Mouse (Mus musculus) CH12.LX (cell line): ENCODE measurements around the gene Gcnt2. TPM values are rescaled to one million over a fixed set of nuclear protein-coding genes. Genes with fewer than 3 reads are reported as not detected.

Experiments used
- DNase-seq: peaks from one replicate; pipeline ENCODE4 v3.0.0-alpha.2; 2013; ENCODE audit errors: extremely low read depth
- H3K27ac ChIP-seq: 2 replicates; pipeline ENCODE4 v1.5.1; 2012; ENCODE audit warnings: low read depth, mild to moderate bottlenecking, control low read depth, moderate library complexity; ENCODE audit not compliant: insufficient read depth
- H3K27me3 ChIP-seq: replicated peaks from 2 replicates; pipeline ENCODE3; 2012; ENCODE audit warnings: inconsistent platforms
- H3K36me3 ChIP-seq, 2 experiments: replicated peaks in 1 of 2; 2 replicates each; pipeline versions ENCODE3 to v1.6.1; 2012; ENCODE audit warnings: inconsistent platforms in 1 of 2, low read length in 1 of 2, mild to moderate bottlenecking in 1 of 2, mixed read lengths in 1 of 2, moderate library complexity in 1 of 2; ENCODE audit not compliant: control insufficient read depth in 1 of 2, insufficient read depth in 1 of 2
- H3K4me1 ChIP-seq, 2 experiments: 2 replicates each; pipeline ENCODE4 v1.6.1; 2012; ENCODE audit warnings: inconsistent platforms in 1 of 2, moderate library complexity in 1 of 2; ENCODE audit not compliant: insufficient read depth in 2 of 2, control insufficient read depth in 1 of 2
- H3K4me2 ChIP-seq: 2 replicates; pipeline ENCODE4 v1.6.1; 2012; ENCODE audit warnings: low read depth, mild to moderate bottlenecking, control low read depth; ENCODE audit not compliant: poor library complexity, insufficient read depth, severe bottlenecking
- H3K4me3 ChIP-seq, 3 experiments: fragments of 150-350 bp in 1 of 3; sonication (generic) in 1 of 3; replicated peaks in 1 of 3; 2 replicates each; pipeline versions ENCODE3 to v1.5.1; 2011 to 2012; ENCODE audit warnings: low read depth in 2 of 3, low read length in 2 of 3, mild to moderate bottlenecking in 2 of 3, moderate library complexity in 2 of 3, control low read depth in 1 of 3, improper control_type of control experiment in 1 of 3, inconsistent platforms in 1 of 3, mixed read lengths in 1 of 3; ENCODE audit not compliant: poor library complexity in 1 of 3
- H3K79me2 ChIP-seq: replicated peaks from 2 replicates; pipeline ENCODE4 v1.6.1; 2012; ENCODE audit warnings: mild to moderate bottlenecking, moderate library complexity; ENCODE audit not compliant: control insufficient read depth, poor library complexity, insufficient read depth, severe bottlenecking; ENCODE audit errors: extremely low read depth
- H3K9ac ChIP-seq: 2 replicates; pipeline ENCODE4 v1.6.1; 2012; ENCODE audit warnings: low read depth, mild to moderate bottlenecking, control low read depth, moderate library complexity; ENCODE audit not compliant: insufficient read depth
- H3K9me3 ChIP-seq: replicated peaks from 2 replicates; pipeline ENCODE3; 2012; ENCODE audit warnings: low read length, inconsistent platforms, mixed read lengths
- BHLHE40 ChIP-seq: IDR thresholded peaks from 2 replicates; pipeline ENCODE4 v1.6.1; 2011; ENCODE audit warnings: mild to moderate bottlenecking, low read depth, low read length, improper control_type of control experiment
- ELF1 ChIP-seq: IDR thresholded peaks from 2 replicates; pipeline ENCODE4 v1.6.1; 2014; ENCODE audit warnings: low read depth, mild to moderate bottlenecking, inconsistent platforms, low read length, improper control_type of control experiment
- GABPA ChIP-seq: IDR thresholded peaks from 2 replicates; pipeline ENCODE4 v1.6.1; 2012; ENCODE audit warnings: low read depth, low read length, improper control_type of control experiment, inconsistent platforms; ENCODE audit not compliant: insufficient replicate concordance
- HCFC1 ChIP-seq: IDR thresholded peaks from 2 replicates; pipeline ENCODE4 v1.6.1; 2012; ENCODE audit warnings: low read depth, mild to moderate bottlenecking, inconsistent platforms, low read length, improper control_type of control experiment
- IRF4 ChIP-seq: IDR thresholded peaks from 2 replicates; pipeline ENCODE4 v1.6.1; 2014; ENCODE audit warnings: low read depth, mild to moderate bottlenecking, inconsistent platforms, low read length, improper control_type of control experiment
- JUND ChIP-seq: conservative IDR thresholded peaks from 2 replicates; pipeline ENCODE4 v1.6.1; 2011; ENCODE audit warnings: low read depth, low read length, improper control_type of control experiment
- MAX ChIP-seq: IDR thresholded peaks from 2 replicates; pipeline ENCODE4 v1.6.1; 2011; ENCODE audit warnings: low read length, improper control_type of control experiment
- NELFE ChIP-seq: IDR thresholded peaks from 2 replicates; pipeline ENCODE4 v1.6.1; 2011; ENCODE audit warnings: low read depth, low read length, improper control_type of control experiment
- POLR2AphosphoS2 ChIP-seq: IDR thresholded peaks from 2 replicates; pipeline ENCODE4 v1.6.1; 2011; ENCODE audit warnings: low read depth, low read length, improper control_type of control experiment
- RAD21 ChIP-seq: IDR thresholded peaks from 2 replicates; pipeline ENCODE4 v1.6.1; 2011; ENCODE audit warnings: low read depth, mild to moderate bottlenecking, low read length, improper control_type of control experiment, moderate library complexity
- SMC3 ChIP-seq: IDR thresholded peaks from 2 replicates; pipeline ENCODE4 v1.6.1; 2011; ENCODE audit warnings: low read depth, low read length, improper control_type of control experiment
- TBP ChIP-seq: conservative IDR thresholded peaks from 2 replicates; pipeline ENCODE4 v1.6.1; 2011; ENCODE audit warnings: low read depth, low read length, improper control_type of control experiment
- TCF12 ChIP-seq: IDR thresholded peaks from 2 replicates; pipeline ENCODE4 v1.6.1; 2014; ENCODE audit warnings: low read depth, mild to moderate bottlenecking, inconsistent platforms, low read length, improper control_type of control experiment
- USF1 ChIP-seq: IDR thresholded peaks from 2 replicates; pipeline ENCODE4 v1.6.1; 2014; ENCODE audit warnings: low read depth, mild to moderate bottlenecking, inconsistent platforms, low read length, improper control_type of control experiment
- USF2 ChIP-seq: conservative IDR thresholded peaks from 2 replicates; pipeline ENCODE4 v1.6.1; 2011; ENCODE audit warnings: low read depth, low read length, improper control_type of control experiment
- ZKSCAN1 ChIP-seq: IDR thresholded peaks from 2 replicates; pipeline ENCODE4 v1.6.1; 2012; ENCODE audit warnings: low read depth, inconsistent platforms, low read length, improper control_type of control experiment, borderline replicate concordance
- dilution Hi-C: fragments of 300-500 bp; cut with MboI; formaldehyde crosslinking; loops from 2 replicates; pipeline ENCODE4 v1.14.3; 2020; ENCODE audit warnings: low sequenced_read_pairs; ENCODE audit not compliant: extremely low pct_unique_long_range_greater_than_20kb, extremely low pct_ligation_motif_present
- in situ Hi-C: fragments of 300-500 bp; cut with MboI; formaldehyde crosslinking; loops from 3 replicates; pipeline ENCODE4 v1.14.3; 2019; ENCODE audit warnings: low sequenced_read_pairs, low pct_ligation_motif_present, low pct_unique_long_range_greater_than_20kb, mixed read lengths
- polyA plus RNA-seq: library from polyadenylated mRNA; unstranded; fragments of >175 nt; gene quantifications from 2 replicates; pipeline ENCODE4 v1.2.1, GENCODE M21; 2012; ENCODE audit warnings: low read depth; ENCODE audit not compliant: insufficient read length
- total RNA-seq, 2 experiments: library from RNA; depleted of rRNA; stranded (reverse); fragments of 300-350 nt in 1 of 2; fragments of >200 nt in 1 of 2; gene quantifications; 2 replicates each; pipeline ENCODE4 v1.2.3; 2012 to 2014

Gcnt2 gene
- total and polyA plus RNA-seq, 3 experiments, result not detected

DNA sequence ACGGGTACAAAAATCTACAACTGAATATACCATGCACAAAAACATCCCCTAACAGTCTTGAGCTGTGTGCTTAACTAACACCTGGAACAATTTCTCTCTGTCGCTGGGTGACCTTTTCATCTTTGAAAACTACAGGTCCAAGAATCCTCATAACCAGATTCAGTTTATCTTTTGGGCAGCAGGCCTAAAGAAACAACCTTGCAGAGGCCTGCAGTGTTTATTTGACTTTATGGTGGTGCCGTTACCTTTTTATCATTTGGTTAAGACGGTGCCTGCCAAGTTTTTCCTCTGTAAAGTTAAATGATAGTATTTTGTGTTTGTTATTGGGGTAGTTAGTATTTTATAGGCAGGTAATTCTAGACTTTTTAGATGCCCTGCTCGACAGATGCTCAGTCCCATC lies 15.9 kb downstream of the Gcnt2 start:
- in situ Hi-C loops, result no loop called here
- dilution Hi-C loops, result no loop called here
- no peak overlapping the region for H3K27ac ChIP-seq
- no peaks in the 10 kb centered on the region for H3K79me2 ChIP-seq
- no peaks in the 10 kb centered on the region for H3K27me3 ChIP-seq
- no peak for DNase-seq
- no peaks in the 10 kb centered on the region for H3K36me3 ChIP-seq
- no peak overlapping the region for H3K4me2 ChIP-seq
- peaks cover 5% of the 10 kb centered on the region for H3K9me3 ChIP-seq
- H3K4me3 ChIP-seq, result no peak overlapping the region
- 0 out of 4 replicates have a peak, but pooled peaks cover 0 to 6% of the 10 kb centered on the region in 2 experiments for H3K4me1 ChIP-seq
- H3K9ac ChIP-seq, result no peak overlapping the region
- TF ChIP-seq RAD21 (no peak), POLR2AphosphoS2 (no peak), USF1 (no peak), ZKSCAN1 (no peak), TBP (no peak), HCFC1 (no peak), NELFE (no peak), ELF1 (no peak), GABPA (no peak), IRF4 (no peak), JUND (no peak)

DNA sequence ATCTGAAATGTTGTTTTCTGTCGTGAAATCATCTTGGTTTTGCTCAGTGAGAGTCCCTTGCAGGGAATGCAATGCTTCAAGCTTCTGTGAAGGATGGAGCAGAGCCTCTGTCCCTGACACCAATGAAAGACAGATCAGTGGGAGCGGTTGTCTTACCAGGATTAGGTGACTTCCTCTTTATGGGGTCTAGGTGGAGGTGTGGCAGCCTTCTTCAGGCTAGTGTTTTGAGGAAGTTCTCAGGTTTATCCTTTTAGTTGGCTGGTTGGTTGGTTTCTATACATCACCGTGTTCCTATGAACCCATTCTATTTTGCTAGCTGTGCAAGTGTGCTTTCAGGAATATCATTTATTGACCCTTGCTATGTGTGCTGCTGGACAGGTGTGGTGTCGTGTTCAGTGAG lies 18.0 kb downstream of the Gcnt2 start:
- no peak for DNase-seq
- no peak for TF ChIP-seq TCF12
- no peak for TF ChIP-seq MAX
- TF ChIP-seq USF2, result no peak
- no peak for TF ChIP-seq SMC3
- no peak for TF ChIP-seq BHLHE40
- TF ChIP-seq ELF1, result no peak
- TF ChIP-seq, all 38 proteins: peak for 0
- dilution Hi-C loops, result no loop called here
- H3K4me3 ChIP-seq, result no peak overlapping the region
- in situ Hi-C loops, result no loop called here
- no peak overlapping the region for H3K4me2 ChIP-seq
- H3K27me3 ChIP-seq, result no peaks in the 10 kb centered on the region
- H3K4me1 ChIP-seq, result 0 out of 4 replicates have a peak, but pooled peaks cover 0 to 6% of the 10 kb centered on the region in 2 experiments
- no peak overlapping the region for H3K27ac ChIP-seq
- H3K36me3 ChIP-seq, result no peaks in the 10 kb centered on the region
- no peaks in the 10 kb centered on the region for H3K79me2 ChIP-seq
- peaks cover 5% of the 10 kb centered on the region for H3K9me3 ChIP-seq
- H3K9ac ChIP-seq, result no peak overlapping the region
